Mouse (Mus musculus): ENCODE data around the gene Sod2.
"Not testable (repeated sequence)": the region's sequence is repeated elsewhere in the genome, so short reads cannot be mapped to it uniquely, and the experiment has no call there.

The Sod2 gene

GRCm38 (mm10) chr17:13006546-13006945 is at the start of gene Sod2:
Gene Sod2, plus strand, starts transcription at chr17:13006846.
- not testable (repeated sequence) for DNase-seq (ENCODE audit: extremely low read depth, insufficient read length, low spot score)

DNA sequence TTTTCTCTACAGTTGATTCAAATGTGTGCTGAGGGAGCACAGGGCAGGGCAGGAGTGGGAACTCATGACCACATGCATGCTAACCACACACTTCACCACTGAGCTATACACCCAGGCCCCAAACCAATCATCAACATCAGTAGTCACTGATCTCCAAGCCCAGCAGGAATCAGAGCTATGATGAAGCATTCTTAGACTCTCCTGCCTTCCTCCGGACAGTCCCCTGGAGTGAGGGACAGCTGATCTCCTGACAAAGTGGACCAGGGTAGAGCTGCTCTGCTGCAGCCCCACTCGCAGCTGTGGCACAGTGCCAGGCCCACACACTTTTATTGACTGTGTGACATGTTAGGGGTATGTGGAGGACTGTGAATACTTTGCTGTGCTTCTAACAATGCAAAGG is 47.3 kb upstream of the Sod2 start:
- DNase-seq (ENCODE audit: extremely low read depth, insufficient read length, low spot score): not testable (repeated sequence)

DNA sequence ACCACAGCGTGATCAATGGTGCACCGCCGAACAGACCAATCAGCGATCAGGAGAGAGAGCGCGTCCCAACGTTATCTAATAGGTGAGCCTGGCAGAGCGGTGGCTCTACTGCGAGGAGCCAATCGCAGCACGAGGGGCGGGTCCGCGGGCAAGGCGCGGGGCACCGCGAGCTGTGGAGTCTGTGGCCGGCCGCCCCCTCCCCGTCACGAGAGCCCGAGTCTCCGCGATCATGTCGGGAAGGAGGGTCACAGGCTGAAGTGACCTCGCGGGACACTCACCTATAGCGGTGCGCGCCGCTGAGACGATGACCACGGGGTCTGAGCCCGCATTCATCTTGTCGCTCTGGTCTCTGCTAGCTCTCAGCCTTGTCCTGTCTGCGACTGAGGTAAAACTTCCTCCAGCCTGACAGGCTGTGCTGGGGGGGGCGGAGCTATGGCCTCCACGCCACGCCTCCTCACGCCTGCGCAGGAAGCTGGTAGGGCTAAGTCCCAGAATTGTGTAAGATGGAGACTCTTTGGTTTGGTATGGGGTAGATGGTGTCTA is 46.2 kb upstream of the Sod2 start, which contains the start of gene Acat2:
TSS of gene Acat2 (minus strand) at position 417 of the 543 bp plus-strand sequence.
- peak; percentile 98 for DNase-seq (ENCODE audit: extremely low read depth, insufficient read length, low spot score)

DNA sequence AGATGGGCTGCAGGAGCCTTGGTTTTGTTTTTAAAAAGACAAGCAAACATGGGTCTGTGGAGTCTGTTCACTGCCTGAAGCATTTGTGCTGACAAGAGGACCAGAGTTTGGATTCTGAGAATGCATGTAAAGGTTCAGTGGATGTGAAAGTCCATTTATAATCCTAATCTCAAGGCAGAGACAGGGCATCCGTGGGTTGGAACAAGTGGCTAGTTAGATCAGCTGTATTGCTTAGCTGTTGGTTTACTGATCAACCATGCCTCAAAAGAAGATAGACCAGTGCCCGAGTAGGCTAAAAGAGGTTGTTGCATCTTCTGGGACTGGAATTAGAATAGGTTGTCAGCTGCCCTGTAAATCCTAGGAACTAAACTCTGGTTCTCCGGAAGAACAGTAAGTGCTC is 43.2 kb upstream of the Sod2 start:
- no peak for DNase-seq (ENCODE audit: extremely low read depth, insufficient read length, low spot score)

DNA sequence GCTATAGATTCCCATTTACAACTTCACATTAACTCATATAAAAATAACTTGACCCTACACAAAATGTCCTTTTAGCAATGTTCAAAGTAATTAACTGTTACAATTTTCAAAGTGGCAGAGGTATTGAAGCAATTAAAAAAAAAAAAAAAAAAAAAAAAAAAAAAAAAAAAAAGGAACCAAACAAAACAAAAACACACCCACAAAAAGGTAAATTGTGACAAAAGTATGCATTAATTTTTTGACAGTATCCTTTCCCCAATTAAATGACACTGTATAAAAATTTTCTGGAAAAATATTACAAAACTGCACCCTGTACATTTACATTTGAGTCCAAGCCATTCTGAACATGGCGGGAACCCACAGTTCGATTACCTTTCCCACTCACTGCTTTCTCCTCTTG is 39.5 kb upstream of the Sod2 start:
- no peak for DNase-seq (ENCODE audit: extremely low read depth, insufficient read length, low spot score)

DNA sequence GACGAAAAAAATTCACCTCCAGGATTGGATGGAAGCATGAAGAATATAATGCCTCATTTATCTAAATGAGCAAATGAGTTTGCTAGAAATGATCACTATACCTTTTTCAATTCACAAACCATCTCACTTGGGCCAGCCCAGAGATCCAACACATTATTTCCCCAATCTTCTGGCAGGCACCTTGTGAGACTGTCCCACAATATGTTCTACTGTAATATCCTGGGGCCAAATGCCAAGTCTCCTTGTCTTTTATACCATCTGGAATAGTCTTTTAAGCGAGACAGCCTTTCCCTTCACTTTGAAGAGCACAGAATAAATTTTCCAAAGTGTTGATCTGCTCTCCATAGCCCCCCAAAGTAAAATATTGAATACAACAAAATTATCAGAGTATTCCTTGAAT is 32.8 kb upstream of the Sod2 start:
- DNase-seq (ENCODE audit: extremely low read depth, insufficient read length, low spot score): no peak

- DNase-seq (ENCODE audit: extremely low read depth, insufficient read length, low spot score): no peak
Observed at GRCm38 (mm10) chr17:12978546-12978945, 28.1 kb upstream of the Sod2 start.

DNA sequence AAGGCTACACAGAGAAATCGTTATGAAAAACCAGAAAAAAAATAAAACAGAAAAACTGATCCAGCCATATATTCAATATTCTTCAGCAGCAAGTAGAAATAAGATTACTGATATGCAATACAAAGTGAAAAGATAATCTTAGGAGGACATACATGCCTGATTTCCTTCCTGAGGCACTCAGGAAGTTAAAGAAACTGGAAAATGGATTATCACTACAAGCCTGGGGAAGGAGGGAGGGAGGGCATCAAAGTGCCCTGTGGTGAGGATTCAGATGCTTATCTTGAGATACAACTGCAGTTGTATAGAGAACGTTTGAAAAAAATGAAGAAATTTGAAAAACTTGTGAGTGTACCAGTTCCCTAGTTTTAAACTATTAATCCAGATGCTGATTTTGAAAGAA is 22.7 kb upstream of the Sod2 start:
- DNase-seq (ENCODE audit: extremely low read depth, insufficient read length, low spot score): no peak

- DNase-seq (ENCODE audit: extremely low read depth, insufficient read length, low spot score): not testable (repeated sequence)
Observed at GRCm38 (mm10) chr17:12988096-12988495, 18.6 kb upstream of the Sod2 start.

DNA sequence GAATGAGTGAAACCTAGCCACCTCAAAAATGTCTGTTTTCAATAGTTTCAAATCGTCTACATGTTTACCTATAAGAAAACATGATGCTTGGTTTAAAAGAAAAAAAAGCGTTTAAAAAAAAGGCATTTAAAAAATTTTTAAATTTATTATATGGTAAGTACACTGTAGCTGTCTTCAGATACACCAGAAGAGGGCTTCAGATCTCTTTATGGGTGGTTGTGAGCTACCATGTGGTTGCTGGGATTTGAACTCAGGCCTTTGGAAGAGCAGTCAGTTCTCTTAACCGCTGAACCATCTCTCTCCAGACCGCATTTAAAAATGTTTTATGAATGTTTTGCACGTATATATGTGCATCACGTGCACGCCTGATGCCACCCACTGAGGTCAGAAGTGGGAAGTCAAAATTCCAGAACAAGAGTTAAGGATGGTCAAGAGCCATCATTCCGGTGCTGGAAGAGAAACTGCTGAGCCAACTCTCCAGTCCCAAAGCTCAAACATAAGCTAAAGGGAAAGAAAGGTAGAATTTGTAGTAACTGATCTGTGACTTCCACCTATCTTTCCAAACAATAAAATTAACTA is 16.0 kb upstream of the Sod2 start:
- DNase-seq (ENCODE audit: extremely low read depth, insufficient read length, low spot score): no peak

DNA sequence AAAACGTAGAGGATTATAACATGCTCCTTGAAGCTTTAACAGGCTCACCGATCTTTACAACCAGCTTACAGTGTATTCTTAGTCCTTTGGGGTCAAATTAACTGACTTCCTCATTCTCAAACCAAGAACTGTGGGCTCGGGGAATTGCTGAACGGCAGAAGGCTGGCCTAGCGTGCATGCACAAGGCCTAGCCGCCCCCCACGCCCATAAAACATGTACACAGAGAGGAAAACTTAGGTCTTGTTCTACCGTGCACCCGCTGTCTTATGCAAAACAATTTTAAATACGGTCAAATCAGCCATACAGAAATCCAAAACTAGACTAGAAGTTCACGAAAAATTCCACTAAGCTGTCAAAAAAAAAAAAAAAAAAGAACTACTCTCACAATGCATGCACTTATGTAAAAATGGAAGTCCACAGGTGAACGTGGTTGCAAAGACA is 15.4 kb upstream of the Sod2 start:
- no peak for DNase-seq (ENCODE audit: extremely low read depth, insufficient read length, low spot score)

DNA sequence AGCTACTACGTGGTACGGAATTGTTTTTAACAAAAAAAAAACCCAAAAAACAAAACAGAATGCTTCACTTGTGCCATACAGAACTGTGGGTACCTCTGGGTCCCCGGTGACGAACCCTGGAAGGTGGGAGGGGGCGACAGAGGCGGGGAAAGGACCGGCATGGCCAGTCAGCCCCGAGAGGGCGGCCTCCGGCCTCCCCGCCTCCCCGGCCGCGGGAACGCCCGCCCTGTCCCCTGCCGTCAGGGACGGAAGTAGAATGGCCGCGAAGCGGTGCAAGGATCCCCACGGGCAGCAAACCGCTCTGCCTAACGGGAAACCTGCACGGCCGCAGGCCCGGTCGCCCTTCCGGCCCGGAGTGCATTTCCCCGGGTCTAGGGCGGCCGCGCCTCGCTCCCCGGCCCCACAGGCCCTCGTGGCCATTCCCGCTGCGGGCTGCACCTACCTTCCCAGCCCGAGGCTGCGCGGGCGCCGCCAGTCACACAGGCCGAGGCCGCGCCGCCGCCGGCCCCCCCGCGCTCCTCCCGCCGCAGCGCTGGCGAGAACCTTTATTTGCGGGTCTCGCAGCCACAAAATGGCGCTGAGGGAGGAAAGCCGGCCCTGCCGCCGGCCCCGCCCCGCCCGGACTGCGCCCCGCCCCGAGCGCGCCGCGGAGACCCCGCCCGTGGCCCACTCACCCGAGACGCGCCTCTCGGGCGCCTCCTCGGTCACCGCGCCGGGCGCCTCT is 14.8 kb upstream of the Sod2 start:
- peak; percentile 86 for DNase-seq (ENCODE audit: extremely low read depth, insufficient read length, low spot score)

GRCm38 (mm10) chr17:12992470-12992991 is 14.1 kb upstream of the Sod2 start:
- peak; percentile 99 for DNase-seq (ENCODE audit: extremely low read depth, insufficient read length, low spot score)

DNA sequence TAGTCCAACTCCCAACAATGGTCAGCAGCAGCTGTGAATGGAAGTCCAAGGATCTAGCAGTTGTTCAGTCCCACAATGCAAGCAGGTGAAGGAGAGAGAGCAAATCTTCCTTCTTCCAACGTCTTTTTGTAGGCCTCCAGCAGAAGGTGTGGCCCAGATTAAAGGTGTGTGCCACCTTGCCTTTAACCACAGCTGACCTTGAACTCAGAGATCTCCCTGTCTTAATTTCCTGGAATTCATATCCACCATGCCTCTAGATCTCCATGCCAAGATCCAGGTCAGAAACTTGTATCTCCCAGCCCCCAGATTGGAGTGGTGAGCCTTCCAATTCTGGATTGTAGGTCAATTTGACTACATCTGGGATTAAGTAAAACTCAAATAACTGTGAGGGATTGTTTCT is 12.6 kb upstream of the Sod2 start, which contains the start of gene Wtap:
TSS of gene Wtap (minus strand) at position 101 of the 400 bp plus-strand sequence.
- no peak for DNase-seq (ENCODE audit: extremely low read depth, insufficient read length, low spot score)

DNA sequence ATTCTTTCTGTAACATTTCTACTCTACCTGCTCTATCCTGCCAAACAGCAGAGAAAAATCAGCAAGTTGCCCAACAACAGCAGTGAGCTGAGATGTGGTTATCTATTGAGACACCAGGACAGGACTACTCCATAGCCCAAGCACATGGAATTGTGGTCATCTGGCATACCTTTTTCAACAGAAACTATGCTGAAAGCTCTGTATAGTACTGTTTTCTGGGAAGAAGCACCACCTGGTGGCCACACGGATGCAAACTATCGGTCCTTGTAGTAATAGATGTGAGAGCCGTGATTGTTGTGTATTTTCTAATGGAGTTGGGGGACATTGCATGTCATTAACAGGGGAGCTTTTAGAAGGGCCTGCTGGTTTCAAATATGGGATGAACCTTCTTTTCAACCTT is 10.3 kb upstream of the Sod2 start:
- no peak for DNase-seq (ENCODE audit: extremely low read depth, insufficient read length, low spot score)

DNA sequence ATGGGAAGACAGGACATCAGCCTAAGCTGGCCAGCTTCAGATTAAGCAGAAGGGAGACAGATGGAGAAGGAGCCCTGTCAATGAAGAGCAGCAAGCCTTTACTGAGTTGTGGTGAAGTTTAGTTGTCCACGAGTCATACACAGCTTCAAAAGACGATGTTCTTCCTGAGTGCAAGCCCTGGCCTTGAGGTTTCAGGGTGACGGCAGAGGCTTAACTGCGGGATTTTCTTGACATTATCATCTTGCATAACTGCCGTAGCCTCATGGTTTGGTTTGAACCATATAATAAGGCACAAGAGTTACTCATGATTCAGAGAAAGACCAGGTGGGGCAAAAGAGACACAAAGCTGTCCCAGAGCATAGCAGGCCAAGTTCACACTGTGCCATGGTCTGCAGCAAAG is 8.8 kb upstream of the Sod2 start:
- no peak for DNase-seq (ENCODE audit: extremely low read depth, insufficient read length, low spot score)

GRCm38 (mm10) chr17:12999069-12999468 is 7.6 kb upstream of the Sod2 start:
- DNase-seq (ENCODE audit: extremely low read depth, insufficient read length, low spot score): no peak

GRCm38 (mm10) chr17:13002243-13002642 is 4.4 kb upstream of the Sod2 start:
- DNase-seq (ENCODE audit: extremely low read depth, insufficient read length, low spot score): not testable (repeated sequence)

DNA sequence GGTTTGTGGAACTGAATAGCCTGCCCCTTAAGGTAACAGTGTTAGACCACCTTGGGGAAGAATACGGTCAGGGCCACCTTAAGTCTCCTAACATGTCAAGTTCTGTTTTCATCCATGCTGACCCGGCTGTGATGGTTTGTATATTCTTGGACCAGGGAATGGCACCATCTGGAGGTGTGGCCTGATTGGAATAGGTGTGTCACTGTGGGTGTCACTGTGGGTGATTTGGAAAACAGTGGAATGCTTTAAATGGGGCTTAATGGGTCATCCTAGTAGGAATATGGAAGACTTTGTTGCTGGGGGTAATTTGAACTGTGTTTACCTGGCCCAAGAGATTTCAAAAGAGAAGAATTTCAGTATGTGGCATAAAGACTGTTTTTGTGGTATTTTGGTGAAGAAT is 2.2 kb upstream of the Sod2 start:
- not testable (repeated sequence) for DNase-seq (ENCODE audit: extremely low read depth, insufficient read length, low spot score)

DNA sequence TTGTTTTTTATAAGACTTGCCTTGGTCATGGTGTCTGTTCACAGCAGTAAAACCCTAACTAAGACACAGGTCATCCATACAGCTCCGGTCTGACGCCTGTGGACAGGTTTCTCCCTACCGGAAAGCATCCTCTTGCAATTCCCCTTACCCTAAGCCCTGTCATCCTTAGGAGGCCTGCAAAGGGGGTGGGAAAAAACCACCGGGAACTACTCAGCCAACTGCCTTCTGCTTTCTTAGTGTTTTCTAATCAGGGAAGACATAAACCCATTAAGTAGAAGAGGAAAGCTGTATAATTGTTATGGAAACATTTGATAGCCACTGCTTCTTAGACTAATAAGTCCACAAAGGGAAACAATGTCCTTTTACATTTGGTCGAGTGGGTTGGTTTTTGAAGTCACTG is 338 bp downstream of the Sod2 start:
- no peak for DNase-seq (ENCODE audit: extremely low read depth, insufficient read length, low spot score)

- peak; percentile 98 for DNase-seq (ENCODE audit: extremely low read depth, insufficient read length, low spot score)
Observed at GRCm38 (mm10) chr17:13007730-13008425, 1.2 kb downstream of the Sod2 start.

All from 3134 (cell line).